Mouse (Mus musculus) adrenal gland, postnatal 14 days (tissue): ENCODE data around the gene Slc12a8. TPM values are rescaled to one million over a fixed set of nuclear protein-coding genes. Genes with fewer than 3 reads are reported as not detected.

ENCODE experiments used
- DNase-seq: peaks from one replicate; pipeline ENCODE4 v3.0.0; 2021; ENCODE audit warnings: mixed read lengths
- total RNA-seq: library from RNA; stranded (reverse); gene quantifications from 2 replicates; pipeline ENCODE4 v1.2.3, GENCODE M21; 2021

Gene Slc12a8
- total RNA-seq, 1 experiment from 2014 or later: 0.52 TPM

GRCm38 (mm10) chr16:33698277-33698790 lies 181.2 kb downstream of the Slc12a8 start:
- DNase-seq: no peak

GRCm38 (mm10) chr16:33700584-33700983 lies 183.5 kb downstream of the Slc12a8 start:
- no peak for DNase-seq

- DNase-seq: no peak
Observed at GRCm38 (mm10) chr16:33701872-33702271, 184.7 kb downstream of the Slc12a8 start.

- no peak for DNase-seq
Observed at GRCm38 (mm10) chr16:33704289-33704688, 187.2 kb downstream of the Slc12a8 start.

GRCm38 (mm10) chr16:33705258-33705657 lies 188.1 kb downstream of the Slc12a8 start:
- no peak for DNase-seq

GRCm38 (mm10) chr16:33706111-33706890 lies 189.2 kb downstream of the Slc12a8 start:
- no peak for DNase-seq

- no peak for DNase-seq
Observed at GRCm38 (mm10) chr16:33708031-33708430, 190.9 kb downstream of the Slc12a8 start.

GRCm38 (mm10) chr16:33708585-33709397 lies 191.7 kb downstream of the Slc12a8 start:
- DNase-seq: no peak

Other genes starting within 250 kb of the Slc12a8 start
- 66.8 and 68.0 TPM in 2 replicates for gene Zfp148, start 136.5 kb upstream of the Slc12a8 start, total RNA-seq
- 87.2 and 88.6 TPM in 2 replicates for gene Heg1, start 167.0 kb downstream of the Slc12a8 start, total RNA-seq